Mouse (Mus musculus): ENCODE results near the gene Catsperz. TPM values are rescaled to one million over a fixed set of nuclear protein-coding genes. Genes with fewer than 3 reads are reported as not detected.

Catsperz gene
- polyA plus RNA-seq, 1 experiment from 2014 or later = 2.0 TPM

DNA sequence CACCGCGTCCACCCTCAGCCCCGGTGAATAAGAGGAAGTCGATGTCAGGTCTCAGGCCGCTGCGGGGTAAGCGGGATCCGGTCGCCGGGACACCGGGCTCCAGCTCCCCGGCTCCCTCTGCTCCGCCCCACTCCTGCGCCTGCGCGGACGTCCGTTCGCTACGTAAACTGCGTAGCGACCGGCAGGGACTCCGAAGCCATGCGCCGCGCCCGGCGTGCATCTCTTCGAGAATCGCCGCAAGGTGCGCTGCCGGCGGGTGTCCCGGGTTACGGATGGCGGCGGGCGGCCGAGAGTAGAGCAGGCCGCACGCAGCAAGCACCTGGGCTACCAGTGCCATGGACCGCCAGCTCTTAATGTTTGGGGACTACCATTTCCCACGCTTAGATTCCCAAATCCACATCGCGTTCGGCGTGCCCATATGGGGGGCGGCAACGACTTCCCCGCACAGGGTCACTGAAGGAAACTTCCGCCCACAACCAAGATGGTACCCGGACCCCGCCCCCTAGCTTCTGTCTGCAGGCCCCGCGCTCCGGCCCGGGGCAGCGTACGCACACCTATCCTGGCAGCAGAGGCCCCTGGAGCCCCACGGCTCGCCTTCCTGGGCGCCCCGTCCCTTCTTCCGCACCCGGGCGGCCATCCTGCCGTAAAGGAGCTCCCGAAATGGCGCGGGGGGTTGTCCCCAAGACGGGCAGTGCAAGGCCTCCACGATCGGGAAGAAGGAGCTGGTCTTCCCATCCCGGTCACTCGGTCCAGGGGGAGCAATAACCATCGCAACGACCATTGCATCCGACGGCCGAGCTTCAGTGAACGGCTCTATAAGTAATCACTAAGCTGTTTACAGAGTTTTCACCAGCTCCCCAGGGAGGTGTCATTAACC is 16.4 kb upstream of the Catsperz start, which contains the start of gene Bad:
Bad (plus strand) TSS at position 490 of the 877 bp plus-strand sequence.
- WGBS = under 1% methylated on average over 83 of the region's 83 CpGs
- H3K4me2 ChIP-seq (replicated peaks) = peak within 1 kb of the TSS; percentile 87

GRCm38 (mm10) chr19:6940396-6941351 is 15.5 kb upstream of the Catsperz start:
- Histone ChIP-seq H3K27me3 (replicated peaks) (peaks cover 11% of the 10 kb centered on the region), H3K4me2 (replicated peaks) (peak overlapping the region; percentile 87), H3K9me3 (no peaks in the 10 kb centered on the region), H3K4me3 (peak overlapping the region; percentile 82), H3K27ac (no peak overlapping the region), H3K36me3 (peaks cover 8% of the 10 kb centered on the region), H3K9ac (peak overlapping the region; percentile 89), H3K4me1 (peaks cover 32% of the 10 kb centered on the region)
- WGBS = 23% methylated on average over 29 of the region's 29 CpGs
- ATAC-seq (ENCODE audit: low FRiP score, low read depth) = peak; percentile 38; the same call in 1 of the 2 replicates

More for the DNA sequence above, 16.4 kb upstream of the Catsperz start, which contains the start of gene Bad:
- Histone ChIP-seq H3K27ac (peak within 1 kb of the TSS; percentile 88), H3K9me3 (no peaks in the 10 kb centered on the region), H3K27me3 (replicated peaks) (0 out of 2 replicates have a peak, but pooled peaks cover 3% of the 10 kb centered on the region), H3K9ac (peak within 1 kb of the TSS; percentile 89), H3K4me1 (peaks cover 32% of the 10 kb centered on the region), H3K36me3 (peaks cover 8% of the 10 kb centered on the region), H3K4me3 (peak within 1 kb of the TSS; percentile 82)
- peak; percentile 83 for ATAC-seq (ENCODE audit: low FRiP score, low read depth)

GRCm38 (mm10) chr19:6939106-6940002 is 14.2 kb upstream of the Catsperz start:
- no peak for ATAC-seq (ENCODE audit: low FRiP score, low read depth)
- peaks cover 32% of the 10 kb centered on the region for H3K4me1 ChIP-seq
- H3K4me3 ChIP-seq = no peak overlapping the region
- H3K36me3 ChIP-seq = peaks cover 8% of the 10 kb centered on the region
- WGBS = 91% methylated on average over 20 of the region's 20 CpGs
- H3K27ac ChIP-seq = no peak overlapping the region
- H3K9me3 ChIP-seq = no peaks in the 10 kb centered on the region
- H3K9ac ChIP-seq = peak overlapping the region; percentile 26; the same call in 1 of the 2 replicates
- H3K4me2 ChIP-seq (replicated peaks) = peak overlapping the region; percentile 87
- peaks cover 23% of the 10 kb centered on the region for H3K27me3 ChIP-seq (replicated peaks)

DNA sequence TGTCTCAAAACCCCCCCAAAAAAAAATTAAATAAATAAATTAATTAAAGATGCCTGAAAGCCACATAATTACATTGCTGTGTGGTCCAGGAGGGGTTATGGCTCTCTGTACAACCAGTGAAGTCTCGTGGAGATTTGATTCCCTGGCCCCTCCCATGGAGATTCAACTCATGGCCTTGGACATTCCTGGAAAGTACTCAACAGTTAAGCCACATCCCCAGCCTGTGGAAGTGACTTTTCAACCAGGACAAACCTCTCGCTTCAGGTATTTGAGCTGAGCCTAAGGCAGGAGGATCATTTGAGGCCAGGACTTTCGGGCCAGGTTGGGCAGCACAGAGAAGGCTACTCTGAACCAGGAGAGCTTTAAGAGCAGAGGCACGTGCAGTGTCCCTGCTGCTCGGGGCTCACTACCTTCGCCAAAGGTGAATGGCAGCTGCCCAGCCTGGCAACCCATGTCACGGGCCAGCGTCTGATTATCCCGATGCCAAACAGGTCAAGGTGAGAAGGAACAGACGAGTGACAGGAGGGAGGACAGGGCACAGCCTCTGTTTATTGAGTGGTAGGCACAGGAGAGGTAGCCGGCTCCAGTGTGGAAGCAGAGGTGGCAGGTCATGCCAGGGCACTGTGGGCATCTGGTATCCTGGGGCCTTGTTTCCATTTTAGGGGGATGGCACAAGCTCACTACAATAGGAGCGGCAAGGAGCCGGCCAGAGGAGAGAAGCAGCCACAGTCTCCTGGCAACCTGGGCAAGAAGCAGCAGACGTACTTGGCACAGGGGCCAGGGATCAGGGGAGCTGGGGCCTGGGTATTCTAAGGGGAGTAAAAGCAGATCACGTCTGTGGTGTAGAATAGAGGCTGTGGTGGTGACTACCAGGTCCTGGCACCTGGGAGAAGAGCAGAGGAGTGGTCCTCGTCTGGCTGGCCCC is 12.6 kb upstream of the Catsperz start:
- no peak overlapping the region for H3K27ac ChIP-seq
- 0 out of 2 replicates have a peak overlapping the region, but pooled peaks have one; percentile 87 for H3K4me2 ChIP-seq (replicated peaks)
- ATAC-seq (ENCODE audit: low FRiP score, low read depth) = no peak
- no peak overlapping the region for H3K9ac ChIP-seq
- no peaks in the 10 kb centered on the region for H3K9me3 ChIP-seq
- H3K4me3 ChIP-seq = no peak overlapping the region
- H3K27me3 ChIP-seq (replicated peaks) = peaks cover 38% of the 10 kb centered on the region
- H3K4me1 ChIP-seq = peaks cover 41% of the 10 kb centered on the region
- H3K36me3 ChIP-seq = peaks cover 8% of the 10 kb centered on the region
- WGBS = 80% methylated on average over 16 of the region's 16 CpGs

GRCm38 (mm10) chr19:6936299-6936698 is 11.1 kb upstream of the Catsperz start:
- Histone ChIP-seq H3K4me1 (peaks cover 37% of the 10 kb centered on the region), H3K27ac (no peak overlapping the region), H3K9me3 (no peaks in the 10 kb centered on the region), H3K4me2 (replicated peaks) (no peak overlapping the region), H3K27me3 (replicated peaks) (peaks cover 53% of the 10 kb centered on the region), H3K4me3 (no peak overlapping the region), H3K9ac (no peak overlapping the region), H3K36me3 (peaks cover 8% of the 10 kb centered on the region)
- ATAC-seq (ENCODE audit: low FRiP score, low read depth) = no peak
- 18% methylated on average over 3 of the region's 3 CpGs for WGBS

- Histone ChIP-seq H3K4me2 (replicated peaks) (peak within 1 kb of the TSS; percentile 64), H3K4me3 (peak within 1 kb of the TSS; percentile 35), H3K9me3 (no peaks in the 10 kb centered on the region), H3K36me3 (peaks cover 8% of the 10 kb centered on the region), H3K9ac (peak within 1 kb of the TSS; percentile 56), H3K27ac (no peak within 1 kb of the TSS), H3K4me1 (peaks cover 24% of the 10 kb centered on the region), H3K27me3 (replicated peaks) (peaks cover 65% of the 10 kb centered on the region)
- WGBS = 10% methylated on average over 23 of the region's 23 CpGs
- ATAC-seq (ENCODE audit: low FRiP score, low read depth) = peak; percentile 29; the same call in 1 of the 2 replicates
Measured at GRCm38 (mm10) chr19:6934195-6934977, 9.2 kb upstream of the Catsperz start, which contains the start of gene Kcnk4. Gene Kcnk4, minus strand, starts transcription at chr19:6934515.

DNA sequence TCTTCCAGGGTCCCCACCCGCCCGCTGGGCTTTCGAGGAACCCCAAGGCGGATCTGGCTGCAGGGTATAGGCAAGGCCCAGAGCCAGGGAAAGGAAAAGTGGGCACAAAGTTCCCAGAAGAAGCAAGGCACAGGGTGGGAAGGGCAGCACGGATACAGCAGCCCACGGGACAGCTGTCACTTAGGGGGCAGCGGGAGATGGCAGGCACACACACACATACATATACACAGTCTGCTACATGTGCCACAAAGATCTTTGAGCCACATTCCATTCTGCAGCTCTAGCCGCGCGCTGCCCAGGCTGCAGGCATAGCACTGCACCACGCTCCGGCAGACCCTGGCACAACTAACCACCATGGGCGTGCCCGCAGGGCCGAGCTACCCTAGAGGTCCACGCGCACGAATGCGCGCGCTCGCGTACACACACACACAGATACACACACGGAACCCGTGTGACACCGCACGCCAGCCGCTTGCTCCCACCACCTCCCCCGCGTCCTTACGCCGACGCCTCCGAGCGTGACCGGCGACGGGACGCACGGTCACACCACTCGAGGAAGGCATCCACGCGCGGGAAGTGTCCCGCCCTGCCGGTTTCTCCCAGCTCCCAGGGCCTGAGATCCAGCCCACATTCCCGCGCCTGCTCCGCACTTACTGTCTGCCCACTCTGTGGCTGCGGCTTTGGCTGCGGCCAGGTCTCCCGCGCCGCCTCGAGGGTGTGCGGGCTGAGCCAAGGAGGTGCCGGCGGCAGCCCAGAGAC is 8.4 kb upstream of the Catsperz start:
- WGBS = 3% methylated on average over 58 of the region's 58 CpGs
- peaks cover 17% of the 10 kb centered on the region for H3K4me1 ChIP-seq
- no peak overlapping the region for H3K27ac ChIP-seq
- H3K9me3 ChIP-seq = no peaks in the 10 kb centered on the region
- H3K9ac ChIP-seq = peak overlapping the region; percentile 56
- peaks cover 8% of the 10 kb centered on the region for H3K36me3 ChIP-seq
- peaks cover 71% of the 10 kb centered on the region for H3K27me3 ChIP-seq (replicated peaks)
- H3K4me3 ChIP-seq = peak overlapping the region; percentile 35
- H3K4me2 ChIP-seq (replicated peaks) = peak overlapping the region; percentile 64
- ATAC-seq (ENCODE audit: low FRiP score, low read depth) = peak; percentile 59

- Histone ChIP-seq H3K36me3 (peaks cover 3% of the 10 kb centered on the region), H3K4me3 (peak overlapping the region; percentile 35; the same call in 1 of the 2 replicates), H3K4me2 (replicated peaks) (peak overlapping the region; percentile 64), H3K27ac (no peak overlapping the region), H3K4me1 (peaks cover 16% of the 10 kb centered on the region), H3K9me3 (no peaks in the 10 kb centered on the region), H3K27me3 (replicated peaks) (peaks cover 77% of the 10 kb centered on the region), H3K9ac (no peak overlapping the region)
- 22% methylated on average over 4 of the region's 4 CpGs for WGBS
- ATAC-seq (ENCODE audit: low FRiP score, low read depth) = no peak
Measured at GRCm38 (mm10) chr19:6933102-6933435, 7.9 kb upstream of the Catsperz start.

GRCm38 (mm10) chr19:6932018-6932417 is 6.8 kb upstream of the Catsperz start:
- Histone ChIP-seq H3K36me3 (no peaks in the 10 kb centered on the region), H3K9ac (no peak overlapping the region), H3K27me3 (replicated peaks) (peaks cover 84% of the 10 kb centered on the region), H3K4me3 (no peak overlapping the region; the same call in 1 of the 2 replicates), H3K4me2 (replicated peaks) (no peak overlapping the region), H3K4me1 (peaks cover 18% of the 10 kb centered on the region), H3K27ac (no peak overlapping the region), H3K9me3 (no peaks in the 10 kb centered on the region)
- no peak for ATAC-seq (ENCODE audit: low FRiP score, low read depth)
- 56% methylated on average over 1 of the region's 1 CpGs for WGBS

Measured in neural tube, embryonic 12.5 days (tissue).